Mouse (Mus musculus): ENCODE results near the gene Eif2b5.

DNA sequence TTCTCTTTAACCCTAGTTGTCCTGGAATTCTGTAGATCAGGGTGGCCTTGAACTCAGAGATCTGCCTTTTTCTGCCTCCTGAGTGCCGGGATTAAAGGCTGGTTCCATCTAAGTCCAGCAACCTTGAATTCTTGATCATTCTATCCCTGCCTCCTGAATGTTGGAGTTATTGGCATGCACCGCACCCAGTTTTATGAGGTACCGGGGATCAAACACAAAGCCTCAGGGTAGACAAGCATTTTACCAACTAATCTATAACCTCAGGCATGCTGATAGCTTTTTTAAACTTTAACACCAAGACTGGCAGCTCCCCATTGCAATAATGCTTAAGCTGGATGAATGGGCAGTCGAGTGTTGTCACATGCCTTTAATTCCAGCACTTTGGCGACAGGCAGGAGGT is 48.8 kb downstream of the Eif2b5 start:
- TF ChIP-seq POLR2A (IDR thresholded peaks at IDR 0.05; ENCODE audit: low read depth, low read length) (no peak), CTCF (conservative IDR thresholded peaks at IDR 0.05; ENCODE audit: insufficient read depth, insufficient read length, low read depth, low read length) (no peak)

All from kidney, adult 2 months (tissue).